Mouse (Mus musculus): Measurements from ENCODE around the gene Drosha. TPM values are rescaled to one million over a fixed set of nuclear protein-coding genes. Genes with fewer than 3 reads are reported as not detected.
A peak's percentile ranks its signal among the peaks of the same experiment; 100 is the strongest.
"Not testable (repeated sequence)": the region's sequence is repeated elsewhere in the genome, so short reads cannot be mapped to it uniquely, and the experiment has no call there.

The Drosha gene
- total RNA-seq, 2 experiments from 2014 or later = 29.3 to 32.7 TPM

GRCm38 (mm10) chr15:12919326-12919966 is 94.8 kb downstream of the Drosha start:
- intact Hi-C loops (cut with DNase I); DNase-seq: not testable (repeated sequence)

- DNase-seq = no peak
- intact Hi-C loops (cut with DNase I) = no loop called here
Observed at GRCm38 (mm10) chr15:12919967-12920870, 95.6 kb downstream of the Drosha start.

GRCm38 (mm10) chr15:12921901-12922300 is 97.3 kb downstream of the Drosha start:
- DNase-seq = no peak
- intact Hi-C loops (cut with DNase I) = no loop called here

- DNase-seq = no peak
- intact Hi-C loops (cut with DNase I) = no loop called here
Observed at GRCm38 (mm10) chr15:12923826-12924225, 99.2 kb downstream of the Drosha start.

- intact Hi-C loops (cut with DNase I) = no loop called here
- no peak for DNase-seq
Observed at GRCm38 (mm10) chr15:12931481-12931880, 106.9 kb downstream of the Drosha start.

GRCm38 (mm10) chr15:12936217-12936732 is 111.7 kb downstream of the Drosha start:
- no peak for DNase-seq
- intact Hi-C loops (cut with DNase I) = no loop called here

GRCm38 (mm10) chr15:12937326-12937725 is 112.7 kb downstream of the Drosha start:
- intact Hi-C loops (cut with DNase I); DNase-seq: not testable (repeated sequence)

GRCm38 (mm10) chr15:12941106-12941505 is 116.5 kb downstream of the Drosha start:
- no peak for DNase-seq
- intact Hi-C loops (cut with DNase I) = no loop called here

GRCm38 (mm10) chr15:12941651-12942180 is 117.1 kb downstream of the Drosha start:
- DNase-seq = no peak
- intact Hi-C loops (cut with DNase I) = no loop called here

GRCm38 (mm10) chr15:12942424-12942823 is 117.8 kb downstream of the Drosha start:
- intact Hi-C loops (cut with DNase I) = no loop called here
- no peak for DNase-seq

GRCm38 (mm10) chr15:12958051-12958450 is 133.4 kb downstream of the Drosha start:
- DNase-seq = no peak
- intact Hi-C loops (cut with DNase I) = no loop called here

- no peak for DNase-seq
- intact Hi-C loops (cut with DNase I) = no loop called here
Observed at GRCm38 (mm10) chr15:12962179-12962578, 137.6 kb downstream of the Drosha start.

- DNase-seq = peak in 1 of 2 experiments; percentile 12
- intact Hi-C loops (cut with DNase I) = no loop called here
Observed at GRCm38 (mm10) chr15:12965209-12965608, 140.6 kb downstream of the Drosha start.

- no peak for DNase-seq
- intact Hi-C loops (cut with DNase I) = no loop called here
Observed at GRCm38 (mm10) chr15:12968815-12969214, 144.2 kb downstream of the Drosha start.

- intact Hi-C loops (cut with DNase I) = no loop called here
- peak; percentile 7 to 33 for DNase-seq
Observed at GRCm38 (mm10) chr15:12972441-12972840, 147.8 kb downstream of the Drosha start.

Small RNA genes within 50 kb of the gene (microRNA-seq; reads per million reads assigned to microRNA genes)
- 0 reads per million in 2 experiments for gene Gm47288

Other genes starting within 250 kb of the Drosha start
- 100 to 1,000 TPM; 136 to 185 TPM for gene Pdzd2, start 84.9 kb upstream of the Drosha start, total RNA-seq (2021)
- 10 to 100 TPM; 14.2 to 14.9 TPM for gene 6030458C11Rik, start 166 bp upstream of the Drosha start, total RNA-seq (2021)